Mouse (Mus musculus) heart, postnatal 0 days (tissue): ENCODE measurements at regions not wholly inside any gene's neighbourhood (a gene's known extent, or its start where the extent isn't known, plus 50 kb on each side); places are given as distances from the start of the nearest gene placed in this dataset.

ENCODE experiments used
- ATAC-seq: fragments of 200-750 bp; cut with Nextera tagmentation; 2 replicates; pipeline ENCODE4 v1.8.0; 2017; ENCODE audit warnings: low read depth, moderate number of reproducible peaks, moderate library complexity; ENCODE audit not compliant: insufficient read depth
- DNase-seq: peaks from one replicate; pipeline ENCODE4 v3.0.0-alpha.2; 2016; ENCODE audit warnings: low spot score
- H3K27ac ChIP-seq: fragments of 300-500 bp; sonication (generic); 2 replicates; pipeline ENCODE4 v1.5.1; 2014; ENCODE audit warnings: low read depth, mild to moderate bottlenecking
- H3K27me3 ChIP-seq: fragments of 300-500 bp; sonication (generic); 2 replicates; pipeline ENCODE4 v1.6.1; 2014; ENCODE audit warnings: low read length, mixed read lengths; ENCODE audit not compliant: control insufficient read depth, insufficient read depth
- H3K36me3 ChIP-seq: fragments of 300-500 bp; sonication (generic); replicated peaks from 2 replicates; pipeline ENCODE4 v1.6.1; 2014; ENCODE audit warnings: low read length, mixed read lengths; ENCODE audit not compliant: control insufficient read depth, insufficient read depth
- H3K4me1 ChIP-seq: fragments of 300-500 bp; sonication (generic); 2 replicates; pipeline ENCODE4 v1.6.1; 2014; ENCODE audit warnings: antibody characterized with exemption; ENCODE audit not compliant: control insufficient read depth, insufficient read depth
- H3K4me2 ChIP-seq: fragments of 300-500 bp; sonication (generic); 2 replicates; pipeline ENCODE4 v1.6.1; 2014; ENCODE audit warnings: low read depth, mild to moderate bottlenecking, low read length, moderate library complexity
- H3K4me3 ChIP-seq: fragments of 300-500 bp; sonication (generic); 2 replicates; pipeline ENCODE4 v1.5.1; 2014; ENCODE audit warnings: low read depth, low read length
- H3K9ac ChIP-seq: fragments of 300-500 bp; sonication (generic); replicated peaks from 2 replicates; pipeline ENCODE4 v1.6.1; 2014; ENCODE audit warnings: low read depth, low read length, mixed read lengths
- H3K9me3 ChIP-seq: fragments of 300-500 bp; sonication (generic); replicated peaks from 2 replicates; pipeline ENCODE4 v1.6.1; 2016; ENCODE audit warnings: low read length; ENCODE audit not compliant: control insufficient read depth
- CTCF ChIP-seq: IDR thresholded peaks from 2 replicates; pipeline ENCODE4 v1.5.1; 2016; ENCODE audit warnings: antibody characterized with exemption, control low read depth, low read depth
- EP300 ChIP-seq: IDR thresholded peaks from 2 replicates; pipeline ENCODE4 v1.6.1; 2016; ENCODE audit warnings: antibody characterized with exemption, low read depth
- WGBS: fragments of 180-500 bp; shearing (Covaris S2); extraction: QIAGEN DNeasy Blood & Tissue Kit; methylation state at CpG from one replicate; pipeline ENCODE4 v1.1.7; 2014; 5-methylcytosine and 5-hydroxymethylcytosine counted together

DNA sequence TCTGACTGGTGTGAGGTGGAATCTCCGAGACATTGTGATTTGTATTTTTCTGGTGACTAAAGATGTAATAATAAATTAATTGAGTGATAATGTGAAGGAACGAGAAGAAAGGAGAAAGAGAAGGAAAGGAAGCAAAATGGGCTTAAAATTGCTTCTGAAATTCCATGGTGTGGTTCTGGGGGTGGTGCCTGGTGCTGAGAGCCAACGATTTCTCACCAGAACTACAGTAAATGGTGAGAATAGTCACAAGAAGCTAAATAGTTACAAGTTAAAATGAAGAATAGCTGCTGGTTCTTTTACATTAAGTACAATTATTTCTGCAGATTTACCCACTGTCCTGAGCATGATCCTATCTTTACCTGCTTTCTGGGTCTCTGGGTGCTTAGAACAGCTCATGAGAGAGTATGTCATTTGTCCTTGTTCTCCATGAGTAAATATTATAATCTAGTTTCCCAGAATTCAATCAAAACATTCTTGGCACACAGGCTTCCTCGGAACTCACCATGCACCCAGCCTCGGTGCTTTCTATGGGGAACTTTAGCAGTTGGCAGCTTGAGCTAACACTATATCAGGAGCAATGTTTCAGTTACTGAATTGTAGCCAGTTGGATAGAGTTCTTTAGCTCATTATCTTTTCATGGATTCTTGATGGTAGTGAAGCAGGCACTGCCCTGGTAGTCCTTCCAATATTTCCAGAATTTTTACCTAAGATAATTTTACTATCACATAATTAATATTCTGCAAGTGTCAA is 1198.6 kb downstream of the Epha7 start:
- 51% methylated on average over 5 of the region's 5 CpGs for WGBS
- Histone ChIP-seq H3K4me3 (no peak overlapping the region), H3K27ac (no peak overlapping the region), H3K9me3 (no peaks in the 10 kb centered on the region), H3K27me3 (no peaks in the 10 kb centered on the region), H3K4me2 (no peak overlapping the region), H3K9ac (no peak overlapping the region), H3K36me3 (no peaks in the 10 kb centered on the region), H3K4me1 (no peaks in the 10 kb centered on the region)
- ATAC-seq (no peak), DNase-seq (peak; percentile 8)
- no peak for TF ChIP-seq CTCF
- TF ChIP-seq EP300, result no peak

- 70% methylated on average over 5 of the region's 5 CpGs for WGBS
- Histone ChIP-seq H3K9me3 (no peaks in the 10 kb centered on the region), H3K36me3 (no peaks in the 10 kb centered on the region), H3K27me3 (no peaks in the 10 kb centered on the region), H3K4me2 (no peak overlapping the region), H3K9ac (no peak overlapping the region), H3K4me3 (no peak overlapping the region), H3K4me1 (no peaks in the 10 kb centered on the region), H3K27ac (no peak overlapping the region)
- TF ChIP-seq EP300 (no peak), CTCF (no peak)
- no peak for DNase-seq
- ATAC-seq, result no peak
Observed at GRCm38 (mm10) chr4:30039424-30040172, 1226.7 kb downstream of the Epha7 start.

- no peak for DNase-seq
- WGBS, result 75% methylated on average over 3 of the region's 3 CpGs
- Histone ChIP-seq H3K4me2 (no peak overlapping the region), H3K4me3 (no peak overlapping the region), H3K27me3 (no peaks in the 10 kb centered on the region), H3K9ac (no peak overlapping the region), H3K9me3 (no peaks in the 10 kb centered on the region), H3K36me3 (no peaks in the 10 kb centered on the region), H3K4me1 (no peaks in the 10 kb centered on the region), H3K27ac (no peak overlapping the region)
- TF ChIP-seq CTCF (no peak), EP300 (no peak)
- ATAC-seq, result no peak
Observed at GRCm38 (mm10) chr4:30064987-30065386, 1252.1 kb downstream of the Epha7 start.

- 90% methylated on average over 2 of the region's 2 CpGs for WGBS
- Histone ChIP-seq H3K9ac (no peak overlapping the region), H3K36me3 (no peaks in the 10 kb centered on the region), H3K4me1 (no peaks in the 10 kb centered on the region), H3K27ac (no peak overlapping the region), H3K4me2 (no peak overlapping the region), H3K4me3 (no peak overlapping the region), H3K9me3 (no peaks in the 10 kb centered on the region), H3K27me3 (no peaks in the 10 kb centered on the region)
- DNase-seq (no peak), ATAC-seq (no peak)
- TF ChIP-seq EP300 (no peak), CTCF (no peak)
Observed at GRCm38 (mm10) chr4:30099166-30099565, 1286.2 kb downstream of the Epha7 start.

DNA sequence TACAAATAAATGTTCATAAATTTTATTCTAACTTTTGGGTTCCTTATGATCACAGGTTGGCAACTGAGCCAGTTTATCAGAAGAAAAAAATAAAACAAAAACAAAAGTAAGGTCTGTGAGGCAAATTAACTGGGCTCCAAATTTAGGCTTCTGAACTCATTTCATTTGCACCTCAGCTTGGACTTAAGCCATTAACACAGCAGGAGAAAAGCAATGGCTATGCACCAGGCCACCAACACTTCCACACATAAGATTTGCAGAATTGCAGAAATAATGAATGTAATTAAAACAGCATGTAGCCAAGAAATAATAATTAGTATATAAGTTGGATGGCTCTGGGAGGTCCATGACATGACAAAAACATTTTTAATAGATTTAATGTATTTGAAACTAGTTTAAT is 1320.1 kb downstream of the Epha7 start:
- Histone ChIP-seq H3K36me3 (no peaks in the 10 kb centered on the region), H3K9me3 (no peaks in the 10 kb centered on the region), H3K27me3 (no peaks in the 10 kb centered on the region), H3K4me2 (no peak overlapping the region), H3K27ac (no peak overlapping the region), H3K9ac (no peak overlapping the region), H3K4me1 (no peaks in the 10 kb centered on the region), H3K4me3 (no peak overlapping the region)
- ATAC-seq (no peak), DNase-seq (no peak)
- no peak for TF ChIP-seq EP300
